Mouse (Mus musculus) MEL (cell line): ENCODE results near the gene Adam17. TPM values are rescaled to one million over a fixed set of nuclear protein-coding genes. Genes with fewer than 3 reads are reported as not detected.

Experiments
- DNase-seq: peaks from one replicate; pipeline ENCODE4 v3.0.0; 2011; ENCODE audit warnings: low read depth, low spot score
- H3K27ac ChIP-seq: 2 replicates; pipeline ENCODE4 v1.5.1; 2012; ENCODE audit warnings: low read depth, mild to moderate bottlenecking, control low read depth, low read length, moderate library complexity; ENCODE audit not compliant: control insufficient read depth
- H3K27me3 ChIP-seq, 2 experiments: fragments of 150-350 bp in 1 of 2; sonication (generic) in 1 of 2; 2 replicates each; pipeline ENCODE4 v1.6.1; 2012; ENCODE audit warnings: low read length in 2 of 2, mild to moderate bottlenecking in 2 of 2, improper control_type of control experiment in 1 of 2, moderate library complexity in 1 of 2; ENCODE audit not compliant: insufficient read depth in 2 of 2, control insufficient read depth in 1 of 2
- H3K36me3 ChIP-seq, 2 experiments: 2 replicates each; pipeline ENCODE4 v1.6.1; 2012 to 2014; ENCODE audit warnings: low read length in 2 of 2, improper control_type of control experiment in 1 of 2, inconsistent platforms in 1 of 2, mild to moderate bottlenecking in 1 of 2; ENCODE audit not compliant: insufficient read depth in 2 of 2, control insufficient read depth in 1 of 2
- H3K4me1 ChIP-seq, 2 experiments: fragments of 150-350 bp in 1 of 2; sonication (generic) in 1 of 2; 2 replicates each; pipeline ENCODE4 v1.6.1; 2012; ENCODE audit warnings: low read length in 2 of 2, improper control_type of control experiment in 1 of 2, mild to moderate bottlenecking in 1 of 2; ENCODE audit not compliant: insufficient read depth in 2 of 2, control insufficient read depth in 1 of 2
- H3K4me3 ChIP-seq, 2 experiments: fragments of 150-350 bp in 1 of 2; sonication (generic) in 1 of 2; 2 replicates each; pipeline ENCODE4 v1.5.1; 2012; ENCODE audit warnings: low read depth in 2 of 2, low read length in 2 of 2, mild to moderate bottlenecking in 2 of 2, moderate library complexity in 2 of 2, control low read depth in 1 of 2, improper control_type of control experiment in 1 of 2; ENCODE audit not compliant: control insufficient read depth in 1 of 2, insufficient read depth in 1 of 2
- H3K79me2 ChIP-seq: 2 replicates; pipeline ENCODE4 v1.6.1; 2012; ENCODE audit warnings: mild to moderate bottlenecking, low read length, moderate library complexity; ENCODE audit not compliant: control insufficient read depth, poor library complexity, insufficient read depth
- H3K9ac ChIP-seq: 2 replicates; pipeline ENCODE4 v1.6.1; 2012; ENCODE audit warnings: low read depth, mild to moderate bottlenecking, control low read depth, low read length, moderate library complexity; ENCODE audit not compliant: control insufficient read depth, poor library complexity, severe bottlenecking
- H3K9me3 ChIP-seq: fragments of 150-350 bp; sonication (generic); replicated peaks from 2 replicates; pipeline ENCODE4 v1.6.1; 2012; ENCODE audit warnings: mild to moderate bottlenecking, low read length, improper control_type of control experiment, moderate library complexity; ENCODE audit not compliant: insufficient read depth
- BHLHE40 ChIP-seq: IDR thresholded peaks from 2 replicates; pipeline ENCODE4 v1.6.1; 2012; ENCODE audit warnings: low read depth, mild to moderate bottlenecking, inconsistent platforms, low read length, improper control_type of control experiment, borderline replicate concordance
- CHD1 ChIP-seq: IDR thresholded peaks from 2 replicates; pipeline ENCODE4 v1.6.1; 2012; ENCODE audit warnings: low read depth, mild to moderate bottlenecking, inconsistent platforms, low read length, improper control_type of control experiment
- CTCF ChIP-seq, 3 experiments: IDR thresholded peaks in 2 of 3; conservative IDR thresholded peaks in 1 of 3; 2 replicates each; pipeline ENCODE4 v1.5.1; 2011 to 2012; ENCODE audit warnings: low read length in 3 of 3, low read depth in 2 of 3, mild to moderate bottlenecking in 2 of 3, improper control_type of control experiment in 1 of 3, inconsistent platforms in 1 of 3, mixed read lengths in 1 of 3, moderate library complexity in 1 of 3; ENCODE audit not compliant: control insufficient read depth in 1 of 3, insufficient read depth in 1 of 3, poor library complexity in 1 of 3, severe bottlenecking in 1 of 3
- ELF1 ChIP-seq: IDR thresholded peaks from 2 replicates; pipeline ENCODE4 v1.6.1; 2014; ENCODE audit warnings: low read depth, mild to moderate bottlenecking, inconsistent platforms, low read length, improper control_type of control experiment, moderate library complexity
- EP300 ChIP-seq, 2 experiments: IDR thresholded peaks; 2 replicates each; pipeline ENCODE4 v1.6.1; 2011; ENCODE audit warnings: improper control_type of control experiment in 2 of 2, low read length in 2 of 2, low read depth in 1 of 2, mild to moderate bottlenecking in 1 of 2
- ETS1 ChIP-seq: IDR thresholded peaks from 2 replicates; pipeline ENCODE4 v1.6.1; 2012; ENCODE audit warnings: low read depth, mild to moderate bottlenecking, inconsistent platforms, low read length, improper control_type of control experiment, moderate library complexity
- GABPA ChIP-seq: IDR thresholded peaks from 2 replicates; pipeline ENCODE4 v1.6.1; 2012; ENCODE audit warnings: low read depth, mild to moderate bottlenecking, inconsistent platforms, low read length, improper control_type of control experiment, moderate library complexity
- KAT2A ChIP-seq: conservative IDR thresholded peaks from 2 replicates; pipeline ENCODE4 v1.6.1; 2012; ENCODE audit warnings: low read depth, low read length, improper control_type of control experiment, inconsistent platforms
- MAFK ChIP-seq: IDR thresholded peaks from 2 replicates; pipeline ENCODE4 v1.6.1; 2011; ENCODE audit warnings: low read depth, mild to moderate bottlenecking, low read length, improper control_type of control experiment, borderline replicate concordance
- MAX ChIP-seq: IDR thresholded peaks from 2 replicates; pipeline ENCODE4 v1.6.1; 2011; ENCODE audit warnings: low read length, improper control_type of control experiment
- MAZ ChIP-seq: IDR thresholded peaks from 2 replicates; pipeline ENCODE4 v1.6.1; 2012; ENCODE audit warnings: low read depth, mild to moderate bottlenecking, inconsistent platforms, low read length, improper control_type of control experiment
- MEF2A ChIP-seq: IDR thresholded peaks from 2 replicates; pipeline ENCODE4 v1.6.1; 2014; ENCODE audit warnings: low read depth, mild to moderate bottlenecking, inconsistent platforms, low read length, improper control_type of control experiment; ENCODE audit not compliant: poor library complexity, insufficient replicate concordance, severe bottlenecking; ENCODE audit errors: extremely low read depth
- MXI1 ChIP-seq: IDR thresholded peaks from 2 replicates; pipeline ENCODE4 v1.6.1; 2011; ENCODE audit warnings: mild to moderate bottlenecking, low read depth, low read length, improper control_type of control experiment
- MYB ChIP-seq: IDR thresholded peaks from 2 replicates; pipeline ENCODE4 v1.6.1; 2011; ENCODE audit warnings: mild to moderate bottlenecking, low read depth, low read length, improper control_type of control experiment
- MYC ChIP-seq: IDR thresholded peaks from 2 replicates; pipeline ENCODE4 v1.6.1; 2011; ENCODE audit warnings: low read depth, mild to moderate bottlenecking, low read length, improper control_type of control experiment, moderate library complexity
- NELFE ChIP-seq: IDR thresholded peaks from 2 replicates; pipeline ENCODE4 v1.6.1; 2011; ENCODE audit warnings: low read depth, low read length, improper control_type of control experiment
- NRF1 ChIP-seq: IDR thresholded peaks from 2 replicates; pipeline ENCODE4 v1.6.1; 2014; ENCODE audit warnings: low read depth, mild to moderate bottlenecking, inconsistent platforms, low read length, improper control_type of control experiment, moderate library complexity; ENCODE audit not compliant: poor library complexity, insufficient read depth, severe bottlenecking
- POLR2A ChIP-seq, 2 experiments: IDR thresholded peaks; 2 replicates each; pipeline ENCODE4 v1.6.1; 2011 to 2012; ENCODE audit warnings: low read length in 2 of 2, mild to moderate bottlenecking in 2 of 2, control low read depth in 1 of 2, improper control_type of control experiment in 1 of 2, low read depth in 1 of 2, moderate library complexity in 1 of 2; ENCODE audit not compliant: control insufficient read depth in 1 of 2, insufficient read depth in 1 of 2, poor library complexity in 1 of 2
- POLR2AphosphoS5 ChIP-seq: IDR thresholded peaks from 2 replicates; pipeline ENCODE4 v1.6.1; 2012; ENCODE audit warnings: low read depth, borderline replicate concordance, mild to moderate bottlenecking, inconsistent platforms, low read length, moderate library complexity, mixed read lengths
- RAD21 ChIP-seq: IDR thresholded peaks from 2 replicates; pipeline ENCODE4 v1.6.1; 2011; ENCODE audit warnings: mild to moderate bottlenecking, low read depth, low read length, improper control_type of control experiment
- SMC3 ChIP-seq: IDR thresholded peaks from 2 replicates; pipeline ENCODE4 v1.6.1; 2011; ENCODE audit warnings: low read depth, low read length, improper control_type of control experiment
- TBP ChIP-seq: IDR thresholded peaks from 2 replicates; pipeline ENCODE4 v1.8.0; 2011; ENCODE audit warnings: low read depth, low read length, improper control_type of control experiment
- USF1 ChIP-seq: IDR thresholded peaks from 2 replicates; pipeline ENCODE4 v1.6.1; 2014; ENCODE audit warnings: low read depth, mild to moderate bottlenecking, inconsistent platforms, low read length, improper control_type of control experiment, moderate library complexity
- ZC3H11A ChIP-seq: IDR thresholded peaks from 2 replicates; pipeline ENCODE4 v1.6.1; 2012; ENCODE audit warnings: low read depth, mild to moderate bottlenecking, inconsistent platforms, low read length, improper control_type of control experiment
- ZKSCAN1 ChIP-seq: IDR thresholded peaks from 2 replicates; pipeline ENCODE4 v1.6.1; 2012; ENCODE audit warnings: low read depth, mild to moderate bottlenecking, inconsistent platforms, low read length, improper control_type of control experiment, moderate library complexity
- ZMIZ1 ChIP-seq: IDR thresholded peaks from 2 replicates; pipeline ENCODE4 v1.6.1; 2012; ENCODE audit warnings: low read depth, mild to moderate bottlenecking, inconsistent platforms, low read length, improper control_type of control experiment, moderate library complexity
- ZNF384 ChIP-seq: IDR thresholded peaks from 2 replicates; pipeline ENCODE4 v1.6.1; 2012; ENCODE audit warnings: low read depth, mild to moderate bottlenecking, inconsistent platforms, low read length, improper control_type of control experiment
- polyA plus RNA-seq, 2 experiments: library from polyadenylated mRNA; stranded (reverse) in 1 of 2; unstranded in 1 of 2; fragments of >175 nt in 1 of 2; fragments of >200 nt in 1 of 2; gene quantifications; 2 replicates each; pipeline versions ENCODE4 v1.2.1 to v1.2.4; 2012; ENCODE audit warnings: low replicate concordance in 2 of 2, low read depth in 1 of 2; ENCODE audit not compliant: insufficient read length in 2 of 2, insufficient read depth in 1 of 2, missing spikeins in 1 of 2
- total RNA-seq: library from RNA; depleted of rRNA; stranded (reverse); fragments of 300-350 nt; gene quantifications from 2 replicates; pipeline ENCODE4 v1.2.3, GENCODE M21; 2012

Adam17 gene
- total and polyA plus RNA-seq, 3 experiments = 12.9 to 14.2 TPM; not detected in 1

GRCm38 (mm10) chr12:21277352-21277864 lies 96.0 kb downstream of the Adam17 start:
- Histone ChIP-seq H3K36me3 (no peaks in the 10 kb centered on the region), H3K9me3 (no peaks in the 10 kb centered on the region), H3K79me2 (no peaks in the 10 kb centered on the region), H3K27me3 (no peaks in the 10 kb centered on the region), H3K27ac (no peak overlapping the region), H3K4me3 (no peak overlapping the region), H3K4me1 (no peaks in the 10 kb centered on the region), H3K9ac (no peak overlapping the region)
- no peak for TF ChIP-seq MYB
- no peak for TF ChIP-seq TBP
- no peak for TF ChIP-seq USF1
- no peak for TF ChIP-seq CTCF (IDR thresholded peaks at IDR 0.05 in 2 of 3, conservative IDR thresholded peaks at IDR 0.05 in 1 of 3; ENCODE audit: control insufficient read depth in 1 of 3, insufficient read depth in 1 of 3, low read depth in 2 of 3, low read length in 3 of 3, poor library complexity in 1 of 3, severe bottlenecking in 1 of 3)
- no peak for TF ChIP-seq ZNF384
- no peak for TF ChIP-seq NELFE
- TF ChIP-seq MYC = no peak
- no peak for TF ChIP-seq POLR2A (IDR thresholded peaks at IDR 0.05; ENCODE audit: control insufficient read depth in 1 of 2, insufficient read depth in 1 of 2, low read depth in 1 of 2, low read length in 2 of 2, poor library complexity in 1 of 2)
- TF ChIP-seq MXI1 = no peak
- TF ChIP-seq RAD21 = no peak
- TF ChIP-seq ZKSCAN1 = no peak
- TF ChIP-seq MEF2A = no peak
- TF ChIP-seq KAT2A = no peak
- no peak for TF ChIP-seq ZMIZ1
- TF ChIP-seq EP300 (IDR thresholded peaks at IDR 0.05; ENCODE audit: low read depth in 1 of 2, low read length in 2 of 2) = no peak
- no peak for TF ChIP-seq ELF1
- no peak for TF ChIP-seq GABPA
- no peak for TF ChIP-seq ETS1
- TF ChIP-seq POLR2AphosphoS5 = no peak
- no peak for TF ChIP-seq MAZ
- no peak for DNase-seq

- Histone ChIP-seq H3K4me3 (no peak overlapping the region), H3K9me3 (no peaks in the 10 kb centered on the region), H3K36me3 (no peaks in the 10 kb centered on the region), H3K79me2 (no peaks in the 10 kb centered on the region), H3K4me1 (no peaks in the 10 kb centered on the region), H3K9ac (no peak overlapping the region), H3K27me3 (no peaks in the 10 kb centered on the region), H3K27ac (no peak overlapping the region)
- DNase-seq = no peak
- TF ChIP-seq ZC3H11A = no peak
- TF ChIP-seq NRF1 = no peak
- TF ChIP-seq TBP = no peak
- TF ChIP-seq ZMIZ1 = no peak
- no peak for TF ChIP-seq RAD21
- TF ChIP-seq CHD1 = no peak
- TF ChIP-seq BHLHE40 = no peak
- TF ChIP-seq KAT2A = no peak
- TF ChIP-seq MAX = no peak
- TF ChIP-seq SMC3 = no peak
- TF ChIP-seq MAFK = no peak
- no peak for TF ChIP-seq POLR2A (IDR thresholded peaks at IDR 0.05; ENCODE audit: control insufficient read depth in 1 of 2, insufficient read depth in 1 of 2, low read depth in 1 of 2, low read length in 2 of 2, poor library complexity in 1 of 2)
Observed at GRCm38 (mm10) chr12:21274446-21274845, 99.0 kb downstream of the Adam17 start.
